Mouse (Mus musculus) forebrain, embryonic 14.5 days (tissue): ENCODE measurements at regions not wholly inside any gene's neighbourhood (a gene's known extent, or its start where the extent isn't known, plus 50 kb on each side); places are given as distances from the start of the nearest gene placed in this dataset.

Experiments used
- ATAC-seq: fragments of 200-750 bp; cut with Nextera tagmentation; 2 replicates; pipeline ENCODE4 v1.8.0; 2017; ENCODE audit warnings: mild to moderate bottlenecking, moderate library complexity
- DNase-seq: peaks from one replicate; pipeline ENCODE4 v3.0.0-alpha.2; 2015; ENCODE audit warnings: low spot score
- H3K27ac ChIP-seq: fragments of 300-500 bp; sonication (generic); 2 replicates; pipeline ENCODE4 v1.5.1; 2014; ENCODE audit warnings: low read depth, mild to moderate bottlenecking, control low read depth, low read length, moderate library complexity
- H3K27me3 ChIP-seq: fragments of 300-500 bp; sonication (generic); replicated peaks from 2 replicates; pipeline ENCODE4 v1.6.1; 2014; ENCODE audit warnings: low read length, control low read depth, mixed read lengths; ENCODE audit not compliant: control insufficient read depth, insufficient read depth
- H3K36me3 ChIP-seq: fragments of 300-500 bp; sonication (generic); 2 replicates; pipeline ENCODE4 v1.6.1; 2014; ENCODE audit warnings: low read length, control low read depth; ENCODE audit not compliant: control insufficient read depth, insufficient read depth
- H3K4me1 ChIP-seq: fragments of 300-500 bp; sonication (generic); 2 replicates; pipeline ENCODE4 v1.6.1; 2014; ENCODE audit warnings: antibody characterized with exemption, low read length, control low read depth; ENCODE audit not compliant: control insufficient read depth, insufficient read depth
- H3K4me2 ChIP-seq: fragments of 300-500 bp; sonication (generic); 2 replicates; pipeline ENCODE4 v1.6.1; 2014; ENCODE audit warnings: mild to moderate bottlenecking, control low read depth, low read length
- H3K4me3 ChIP-seq: fragments of 300-500 bp; sonication (generic); 2 replicates; pipeline ENCODE4 v1.5.1; 2014; ENCODE audit warnings: low read depth, low read length, control low read depth
- H3K9ac ChIP-seq: fragments of 300-500 bp; sonication (generic); 2 replicates; pipeline ENCODE4 v1.6.1; 2014; ENCODE audit warnings: mild to moderate bottlenecking, low read length, control low read depth, moderate library complexity
- H3K9me3 ChIP-seq: fragments of 300-500 bp; sonication (generic); replicated peaks from 2 replicates; pipeline ENCODE4 v1.6.1; 2016; ENCODE audit warnings: low read length, control low read depth, mixed read lengths; ENCODE audit not compliant: control insufficient read depth
- WGBS: fragments of 180-500 bp; shearing (Covaris S2); extraction: QIAGEN DNeasy Blood & Tissue Kit; methylation state at CpG from one replicate; pipeline ENCODE4 v1.1.7; 2014; 5-methylcytosine and 5-hydroxymethylcytosine counted together

- Histone ChIP-seq H3K27me3 (no peaks in the 10 kb centered on the region), H3K4me1 (no peaks in the 10 kb centered on the region), H3K36me3 (no peaks in the 10 kb centered on the region), H3K4me2 (no peak overlapping the region), H3K27ac (no peak overlapping the region), H3K9ac (no peak overlapping the region), H3K4me3 (no peak overlapping the region), H3K9me3 (no peaks in the 10 kb centered on the region)
- 7% methylated on average over 2 of the region's 2 CpGs for WGBS
- peak; percentile 85 for DNase-seq
- ATAC-seq, result peak; percentile 89
Observed at GRCm38 (mm10) chr16:49278478-49278877, 221.2 kb downstream of the Myh15 start.

- Histone ChIP-seq H3K4me3 (no peak overlapping the region), H3K9me3 (no peaks in the 10 kb centered on the region), H3K9ac (no peak overlapping the region), H3K4me1 (0 out of 2 replicates have a peak, but pooled peaks cover 6% of the 10 kb centered on the region), H3K4me2 (no peak overlapping the region), H3K27me3 (no peaks in the 10 kb centered on the region), H3K27ac (no peak overlapping the region), H3K36me3 (no peaks in the 10 kb centered on the region)
- DNase-seq (peak; percentile 88), ATAC-seq (peak; percentile 85)
- 25% methylated on average over 4 of the region's 4 CpGs for WGBS
Observed at GRCm38 (mm10) chr16:49288096-49288714, 230.9 kb downstream of the Myh15 start.

GRCm38 (mm10) chr16:49289200-49290079 is 232.2 kb downstream of the Myh15 start:
- Histone ChIP-seq H3K4me1 (0 out of 2 replicates have a peak, but pooled peaks cover 6% of the 10 kb centered on the region), H3K27ac (no peak overlapping the region), H3K9me3 (no peaks in the 10 kb centered on the region), H3K9ac (no peak overlapping the region), H3K4me2 (no peak overlapping the region), H3K27me3 (no peaks in the 10 kb centered on the region), H3K36me3 (no peaks in the 10 kb centered on the region), H3K4me3 (no peak overlapping the region)
- 80% methylated on average over 10 of the region's 10 CpGs for WGBS
- ATAC-seq, result no peak
- peak; percentile 49 for DNase-seq

GRCm38 (mm10) chr16:49303612-49304307 is 246.5 kb downstream of the Myh15 start:
- DNase-seq, result peak; percentile 49
- H3K27ac ChIP-seq, result no peak overlapping the region
- no peaks in the 10 kb centered on the region; the same call in 1 of the 2 replicates for H3K4me1 ChIP-seq
- H3K4me3 ChIP-seq, result no peak overlapping the region
- no peaks in the 10 kb centered on the region for H3K36me3 ChIP-seq
- no peak overlapping the region for H3K9ac ChIP-seq
- H3K4me2 ChIP-seq, result no peak overlapping the region
- 51% methylated on average over 6 of the region's 6 CpGs for WGBS
- no peaks in the 10 kb centered on the region for H3K9me3 ChIP-seq
- peak; percentile 76 for ATAC-seq
- no peaks in the 10 kb centered on the region for H3K27me3 ChIP-seq

GRCm38 (mm10) chr16:49304354-49304753 is 247.1 kb downstream of the Myh15 start:
- WGBS, result 73% methylated on average over 2 of the region's 2 CpGs

GRCm38 (mm10) chr16:49317061-49317460 is 259.8 kb downstream of the Myh15 start:
- Histone ChIP-seq H3K9ac (no peak overlapping the region), H3K4me2 (no peak overlapping the region), H3K36me3 (no peaks in the 10 kb centered on the region), H3K27ac (no peak overlapping the region), H3K9me3 (no peaks in the 10 kb centered on the region), H3K4me1 (no peaks in the 10 kb centered on the region), H3K27me3 (no peaks in the 10 kb centered on the region), H3K4me3 (no peak overlapping the region)
- WGBS, result 78% methylated on average over 2 of the region's 2 CpGs
- ATAC-seq, result no peak
- peak; percentile 3 for DNase-seq

More at GRCm38 (mm10) chr16:49304354-49304753, 247.1 kb downstream of the Myh15 start:
- no peaks in the 10 kb centered on the region for H3K36me3 ChIP-seq
- H3K4me2 ChIP-seq, result no peak overlapping the region
- no peaks in the 10 kb centered on the region; the same call in 1 of the 2 replicates for H3K4me1 ChIP-seq
- DNase-seq (no peak), ATAC-seq (no peak)
- H3K9me3 ChIP-seq, result no peaks in the 10 kb centered on the region
- no peak overlapping the region for H3K27ac ChIP-seq
- no peak overlapping the region for H3K9ac ChIP-seq
- H3K27me3 ChIP-seq, result no peaks in the 10 kb centered on the region
- H3K4me3 ChIP-seq, result no peak overlapping the region

- H3K27ac ChIP-seq, result no peak overlapping the region
- ATAC-seq (peak; percentile 66), DNase-seq (peak; percentile 55)
Observed at GRCm38 (mm10) chr16:49319047-49319678, 261.9 kb downstream of the Myh15 start.

GRCm38 (mm10) chr16:49319774-49320173 is 262.5 kb downstream of the Myh15 start:
- no peak overlapping the region for H3K4me2 ChIP-seq
- no peaks in the 10 kb centered on the region for H3K27me3 ChIP-seq
- DNase-seq, result no peak
- 86% methylated on average over 5 of the region's 5 CpGs for WGBS
- no peak for ATAC-seq
- H3K27ac ChIP-seq, result no peak overlapping the region
- H3K36me3 ChIP-seq, result no peaks in the 10 kb centered on the region
- no peaks in the 10 kb centered on the region for H3K9me3 ChIP-seq
- H3K9ac ChIP-seq, result no peak overlapping the region
- no peaks in the 10 kb centered on the region for H3K4me1 ChIP-seq
- no peak overlapping the region for H3K4me3 ChIP-seq

More at GRCm38 (mm10) chr16:49319047-49319678, 261.9 kb downstream of the Myh15 start:
- H3K9me3 ChIP-seq, result no peaks in the 10 kb centered on the region
- no peak overlapping the region for H3K4me2 ChIP-seq
- H3K4me3 ChIP-seq, result no peak overlapping the region
- no peaks in the 10 kb centered on the region for H3K36me3 ChIP-seq
- no peaks in the 10 kb centered on the region for H3K27me3 ChIP-seq
- H3K4me1 ChIP-seq, result no peaks in the 10 kb centered on the region
- WGBS, result 58% methylated on average over 4 of the region's 4 CpGs
- H3K9ac ChIP-seq, result no peak overlapping the region
